Mouse (Mus musculus): ENCODE measurements around the gene Hps1. TPM values are rescaled to one million over a fixed set of nuclear protein-coding genes. Genes with fewer than 3 reads are reported as not detected.
A peak's percentile ranks its signal among the peaks of the same experiment; 100 is the strongest.
"Not testable (repeated sequence)": the region's sequence is repeated elsewhere in the genome, so short reads cannot be mapped to it uniquely, and the experiment has no call there.

Gene Hps1
- 1 to 10 TPM; 2.0 to 3.6 TPM for total RNA-seq (2021)
- long read RNA-seq, experiment 1, partial matches to known transcripts = 0 of 3 reads
- long read RNA-seq, experiment 1, other reads (novel, unspliced or antisense) = 2 of 3 reads
- long read RNA-seq, experiment 2, partial matches to known transcripts = 2 of 3 reads
- long read RNA-seq, experiment 2, other reads (novel, unspliced or antisense) = 0 of 3 reads

- intact Hi-C loops (cut with DNase I) = no loop called here
- DNase-seq = peak; percentile 82 to 85
These were observed at the start of gene Hps1 for GRCm38 (mm10) chr19:42779531-42780155. TSS of gene Hps1 (minus strand) at chr19:42779978.

DNA sequence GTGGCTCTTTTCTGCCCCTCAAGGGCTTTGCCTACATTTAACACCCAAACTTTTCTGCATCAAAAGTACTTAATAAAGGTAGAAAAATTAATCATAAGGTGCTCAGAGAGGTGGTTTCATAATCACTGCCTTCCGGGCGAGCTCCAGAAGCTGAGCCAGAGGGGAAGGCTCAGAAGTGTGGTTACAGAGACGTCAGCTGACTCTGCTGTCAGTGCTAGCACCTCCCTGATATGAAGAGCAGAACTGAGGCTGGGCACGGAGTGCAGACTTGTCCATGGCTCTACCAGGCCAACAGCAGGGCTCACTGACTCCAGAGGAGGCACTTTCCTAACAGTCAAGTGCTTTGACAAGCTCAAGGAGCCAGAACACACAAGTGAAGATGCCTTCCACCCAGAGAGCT lies 49.4 kb upstream of the Hps1 start:
- DNase-seq = no peak
- intact Hi-C loops (cut with DNase I) = no loop called here

- no peak for DNase-seq
- intact Hi-C loops (cut with DNase I) = no loop called here
These were observed 48.1 kb upstream of the Hps1 start for GRCm38 (mm10) chr19:42827843-42828242.

GRCm38 (mm10) chr19:42820109-42820508 lies 40.3 kb upstream of the Hps1 start:
- DNase-seq = no peak
- intact Hi-C loops (cut with DNase I) = no loop called here

DNA sequence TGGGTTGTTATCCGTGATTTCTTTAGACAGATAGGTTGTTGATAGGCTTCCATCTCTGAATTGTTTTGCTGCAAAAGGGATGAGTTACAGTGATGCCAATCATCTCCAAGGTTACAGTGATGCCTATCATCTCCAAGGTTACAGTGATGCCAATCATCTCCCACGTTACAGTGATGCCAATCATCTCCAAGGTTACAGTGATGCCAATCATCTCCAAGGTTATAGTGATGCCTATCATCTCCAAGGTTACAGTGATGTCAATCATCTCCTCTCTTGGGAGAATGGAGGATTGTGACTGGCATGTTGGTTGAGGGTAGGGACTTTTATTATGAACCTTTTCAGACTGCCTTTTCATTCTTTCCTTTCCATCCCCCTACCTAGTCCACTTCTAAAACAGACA lies 38.0 kb upstream of the Hps1 start:
- intact Hi-C loops (cut with DNase I) = no loop called here
- DNase-seq = no peak

DNA sequence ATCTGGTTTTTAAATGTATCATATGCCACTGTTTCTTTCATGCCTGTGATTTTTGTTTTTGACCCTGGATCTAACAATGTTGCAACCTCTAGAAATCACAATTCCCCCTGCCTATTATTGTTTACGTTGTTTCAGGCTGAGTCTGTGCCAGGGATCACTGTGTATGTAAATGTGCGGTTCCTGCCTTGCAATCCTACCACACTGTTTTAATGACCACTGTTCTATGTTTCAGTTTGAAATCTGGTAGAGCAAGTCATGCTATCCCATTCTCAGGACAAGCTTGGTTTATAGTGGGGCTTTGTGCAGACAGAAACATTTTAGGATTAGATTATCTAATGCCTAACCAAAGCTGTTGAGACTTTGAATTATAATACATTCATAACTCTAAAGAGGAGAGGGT lies 36.5 kb upstream of the Hps1 start:
- intact Hi-C loops (cut with DNase I) = no loop called here

GRCm38 (mm10) chr19:42810140-42810539 lies 30.4 kb upstream of the Hps1 start:
- intact Hi-C loops (cut with DNase I) = no loop called here
- no peak for DNase-seq

More for the DNA sequence above, 36.5 kb upstream of the Hps1 start:
- no peak for DNase-seq

DNA sequence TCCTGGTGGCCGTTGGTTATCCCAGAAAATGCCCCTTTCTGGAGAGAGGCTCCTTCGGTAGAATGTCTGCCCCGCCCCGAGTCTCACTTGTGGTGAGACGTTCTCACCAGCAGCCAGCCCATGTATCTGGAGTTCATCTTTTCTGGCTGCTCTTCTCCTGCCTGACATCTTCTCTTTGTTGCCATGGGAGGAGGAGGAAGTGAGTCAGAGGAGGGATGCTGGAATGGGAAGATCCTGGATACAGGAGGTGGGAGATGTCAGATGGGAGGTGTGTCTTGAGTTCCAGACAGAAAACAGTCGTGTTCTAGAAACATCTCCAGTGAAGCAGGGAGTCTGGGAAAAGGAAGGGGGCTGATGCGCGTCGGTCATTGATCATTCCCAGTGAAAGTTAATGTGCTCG lies 29.7 kb upstream of the Hps1 start:
- intact Hi-C loops (cut with DNase I) = no loop called here
- DNase-seq = no peak

GRCm38 (mm10) chr19:42797866-42798265 lies 18.1 kb upstream of the Hps1 start:
- DNase-seq = no peak
- intact Hi-C loops (cut with DNase I) = loop anchor here (10.0 kb wide), 1 partner anchor 687 kb away; no protein-coding TSS in a partner anchor

DNA sequence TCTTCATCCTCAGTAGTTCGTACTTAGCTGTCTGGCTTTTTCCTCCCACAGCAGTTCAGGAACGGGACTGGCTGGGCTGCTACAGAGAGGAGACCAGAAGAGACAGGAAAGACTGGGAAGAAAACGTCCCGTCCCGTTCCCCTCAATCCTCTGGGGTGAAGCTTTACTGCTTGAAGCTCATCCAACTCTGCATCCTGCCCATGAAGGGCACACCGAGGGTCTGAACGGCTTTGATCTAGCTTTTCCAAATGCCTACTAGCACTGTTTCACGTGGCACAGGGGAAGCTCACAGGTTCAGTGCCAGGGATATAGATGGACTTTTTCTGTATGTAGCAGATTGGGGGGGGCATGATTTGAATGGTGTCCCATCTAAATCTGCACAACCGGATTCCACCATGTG lies 16.0 kb upstream of the Hps1 start:
- no peak for DNase-seq
- intact Hi-C loops (cut with DNase I) = loop anchor here (1.0 to 10.0 kb wide), 4 partner anchors 232 to 689 kb away; no protein-coding TSS in a partner anchor

GRCm38 (mm10) chr19:42794914-42795613 lies 15.3 kb upstream of the Hps1 start:
- intact Hi-C loops (cut with DNase I) = loop anchor here (1.0 to 10.0 kb wide), 4 partner anchors 232 to 690 kb away; no protein-coding TSS in a partner anchor

DNA sequence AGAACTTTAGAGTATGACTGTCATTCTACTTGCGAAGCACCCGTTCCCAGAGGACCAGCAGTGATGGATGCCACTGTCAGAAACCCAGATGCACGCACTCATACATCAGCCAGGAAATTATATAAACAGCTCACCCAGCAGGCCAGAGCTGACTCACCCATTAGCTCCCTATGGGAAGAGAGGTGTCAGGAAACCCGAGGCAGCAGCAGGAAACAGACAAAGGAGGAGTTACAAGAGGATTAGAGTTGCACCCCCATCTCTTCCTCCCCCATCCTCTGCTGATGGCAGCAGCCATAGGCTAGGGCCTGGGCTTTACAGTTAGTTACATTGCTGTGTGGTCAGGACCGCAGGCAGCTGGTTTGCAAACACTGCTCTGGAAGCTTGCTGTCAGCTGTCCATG lies 8.5 kb upstream of the Hps1 start:
- intact Hi-C loops (cut with DNase I) = no loop called here
- no peak for DNase-seq

More at GRCm38 (mm10) chr19:42794914-42795613, 15.3 kb upstream of the Hps1 start:
- DNase-seq = peak; percentile 88 to 93

- DNase-seq = no peak
- intact Hi-C loops (cut with DNase I) = no loop called here
These were observed 5.9 kb upstream of the Hps1 start for GRCm38 (mm10) chr19:42785562-42786220.

GRCm38 (mm10) chr19:42785129-42785528 lies 5.4 kb upstream of the Hps1 start:
- intact Hi-C loops (cut with DNase I) = no loop called here
- DNase-seq = no peak

GRCm38 (mm10) chr19:42780156-42780538 lies 369 bp upstream of the Hps1 start:
- intact Hi-C loops (cut with DNase I); DNase-seq: not testable (repeated sequence)

GRCm38 (mm10) chr19:42777801-42778200 lies 2.0 kb downstream of the Hps1 start:
- intact Hi-C loops (cut with DNase I) = no loop called here
- DNase-seq = peak; percentile 40 to 42

- peak in 1 of 2 experiments; percentile 25 for DNase-seq
- intact Hi-C loops (cut with DNase I) = no loop called here
These were observed 3.0 kb downstream of the Hps1 start for GRCm38 (mm10) chr19:42776813-42777212.

- no peak for DNase-seq
- intact Hi-C loops (cut with DNase I) = no loop called here
These were observed 9.5 kb downstream of the Hps1 start for GRCm38 (mm10) chr19:42770141-42770872.

DNA sequence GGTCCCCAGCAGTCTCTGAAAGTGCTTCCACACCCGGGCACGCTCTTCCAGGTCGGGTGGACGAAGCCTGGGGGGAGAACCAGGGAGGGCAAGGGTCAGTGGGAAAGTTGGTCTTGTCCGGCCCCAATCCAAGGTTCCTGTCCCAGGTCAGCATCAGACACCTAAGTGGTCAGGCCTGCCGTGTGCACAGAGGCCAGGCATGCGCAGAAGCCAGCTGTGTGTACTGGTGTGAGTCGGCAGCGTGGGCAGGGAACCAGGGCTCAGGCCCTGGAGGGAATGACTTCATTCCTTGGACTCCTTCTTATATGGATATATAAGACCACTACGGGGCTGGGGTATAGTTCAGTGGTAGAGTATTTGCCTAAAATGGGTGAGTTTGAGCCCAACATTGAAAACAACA lies 10.1 kb downstream of the Hps1 start:
- intact Hi-C loops (cut with DNase I) = no loop called here
- no peak for DNase-seq

DNA sequence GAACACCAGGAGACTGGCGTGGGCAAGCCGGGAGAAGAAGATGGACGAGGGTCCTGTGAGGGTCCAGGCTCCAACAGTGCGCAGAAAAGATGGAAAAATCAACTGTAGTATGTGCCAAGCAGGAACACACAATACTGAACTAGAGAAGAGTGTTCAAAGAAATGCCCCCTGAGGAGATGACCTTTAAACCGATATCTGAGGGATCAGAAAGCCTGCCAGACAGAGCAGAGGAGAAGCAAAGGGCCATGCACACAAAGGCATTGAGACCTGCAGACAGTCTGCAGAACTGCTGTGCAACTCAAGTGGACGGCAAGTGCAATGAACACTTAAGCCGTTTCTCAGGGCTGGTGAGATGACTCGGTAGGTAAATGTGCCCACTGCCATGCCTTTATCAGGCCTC lies 12.4 kb downstream of the Hps1 start:
- intact Hi-C loops (cut with DNase I) = no loop called here
- no peak for DNase-seq

Measured in heart, postnatal 14 days (tissue).